8 mouse cellular contexts compared by ENCODE assay signal in the genomic region with DNA sequence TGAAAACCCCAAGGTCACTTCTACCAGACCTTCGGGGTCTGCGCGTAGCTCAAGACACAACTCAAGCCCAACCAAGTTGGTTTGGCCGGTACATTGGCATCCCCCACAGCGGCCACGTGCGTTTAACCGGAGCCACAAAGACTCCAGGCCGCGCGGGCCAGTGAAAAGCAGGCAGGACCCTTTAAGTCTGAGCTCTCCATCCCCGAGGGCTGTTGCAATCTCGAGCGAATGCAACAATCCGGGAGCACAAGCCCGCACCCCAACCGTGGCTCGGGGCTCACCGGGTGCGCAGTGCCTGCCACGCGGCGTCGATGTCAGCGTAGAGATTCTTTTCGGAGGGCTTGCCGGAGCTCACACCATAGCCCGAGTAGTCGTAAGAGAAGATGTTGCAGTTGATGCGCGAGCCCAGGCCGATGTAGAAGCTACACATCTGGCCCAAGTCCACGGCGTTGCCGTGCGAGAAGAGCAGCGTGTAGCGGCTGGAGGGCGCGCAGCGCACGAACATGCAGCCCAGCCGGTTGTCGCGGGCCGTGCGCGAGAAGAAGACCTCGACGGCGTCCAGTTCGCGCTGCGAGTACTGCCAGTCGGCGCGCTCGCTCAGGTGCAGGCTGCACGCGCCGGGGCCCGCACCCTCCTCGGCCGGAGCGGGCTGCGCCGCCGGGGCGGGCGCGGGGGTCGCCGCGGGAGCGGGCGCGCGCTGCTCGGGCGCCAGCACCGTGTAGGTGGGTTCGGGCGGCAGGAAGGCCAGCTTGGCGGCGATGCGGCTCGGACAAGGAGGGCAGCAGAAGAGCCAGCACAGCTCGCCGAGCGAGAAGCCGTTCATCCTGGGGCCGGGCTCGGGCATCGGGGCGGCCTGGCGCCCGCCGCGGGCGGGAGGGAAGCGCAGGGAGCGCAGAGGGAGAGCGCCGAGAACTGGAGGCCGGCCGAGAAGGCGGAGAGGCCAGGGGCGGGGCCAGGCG. TPM values are rescaled to one million over a fixed set of nuclear protein-coding genes. Genes with fewer than 3 reads are reported as not detected.
DNase-seq lines count a peak whose midpoint lies in the region; ATAC-seq lines count a peak whose summit lies in the region.

Gene Abhd17c (minus strand): TSS at position 893 of the 959 bp plus-strand sequence.

- peak; percentile 86 for DNase-seq in NIH3T3 (ENCODE audit: low read depth)
- DNase-seq in cerebellum, adult 9-10 months, result peak; percentile 50
- peak; percentile 36 to 56 for DNase-seq in frontal cortex, postnatal 10 days (ENCODE audit: low spot score in 2 of 2)
- DNase-seq in hindbrain, embryonic 11.5 days (ENCODE audit: low spot score), result peak; percentile 72
- DNase-seq in left cerebral cortex, adult 18-20 months (ENCODE audit: low spot score in 2 of 2), result peak; percentile 27 to 50
- DNase-seq in right cerebral cortex, postnatal 10 days (ENCODE audit: low spot score in 2 of 2), result peak; percentile 72 to 75
- DNase-seq in yolk sac, embryonic 10.5 days (ENCODE audit: low spot score), result peak; percentile 59

- peak within 1 kb of the TSS; percentile 96 for H3K27ac ChIP-seq in hindbrain, embryonic 11.5 days (ENCODE audit: low read depth, low read length)

- H3K4me3 ChIP-seq in hindbrain, embryonic 11.5 days (ENCODE audit: low read depth, low read length), result peak within 1 kb of the TSS; percentile 76

- no peaks in the 10 kb centered on the region for H3K9me3 ChIP-seq in hindbrain, embryonic 11.5 days (ENCODE audit: control insufficient read depth, low read length)

- peak within 1 kb of the TSS; percentile 81 for H3K4me2 ChIP-seq in hindbrain, embryonic 11.5 days (replicated peaks; ENCODE audit: low read depth, low read length)

- H3K36me3 ChIP-seq in hindbrain, embryonic 11.5 days (ENCODE audit: control insufficient read depth, insufficient read depth, low read length), result no peaks in the 10 kb centered on the region

- peak; percentile 73 for ATAC-seq in hindbrain, embryonic 11.5 days (ENCODE audit: low FRiP score)
- peak; percentile 40 for ATAC-seq in megakaryocyte progenitor cell, adult 5-6 weeks (replicated peaks; ENCODE audit: poor library complexity)

- peaks cover 7% of the 10 kb centered on the region for H3K4me1 ChIP-seq in hindbrain, embryonic 11.5 days (replicated peaks; ENCODE audit: control insufficient read depth, insufficient read depth, low read length)

- peak within 1 kb of the TSS; percentile 97 for H3K9ac ChIP-seq in hindbrain, embryonic 11.5 days (ENCODE audit: low read depth, low read length)

- H3K27me3 ChIP-seq in hindbrain, embryonic 11.5 days (ENCODE audit: control insufficient read depth, insufficient read depth, low read length), result no peaks in the 10 kb centered on the region

- under 1% methylated on average over 94 of the region's 109 CpGs for WGBS in hindbrain, embryonic 11.5 days

RNA-seq across cellular contexts. Expression of gene Abhd17c, which starts in this region (rescaled TPM):
- polyA plus RNA-seq in hindbrain, embryonic 11.5 days (2014; fragmentation: Nextera tagmentation; extraction: Ambion mirVana), result 34.9 and 50.5 TPM in 2 replicates
- total RNA-seq in left cerebral cortex, adult 18-20 months (2021), result 10 to 100 TPM; 35.8 to 37.4 TPM
- 46.1 and 47.4 TPM in 2 replicates for total RNA-seq in megakaryocyte progenitor cell, adult 5-6 weeks (2015)
- total RNA-seq in megakaryocyte progenitor cell, adult 5-6 weeks (2017), result 22.8 and 26.8 TPM in 2 replicates

Comparison
In these comparisons a context has a peak if more than half of its experiments do, and no peak if none do; other contexts are left out.
1. Peak in every context shown above with its lines: DNase-seq, ATAC-seq, H3K4me3 ChIP-seq and H3K27ac ChIP-seq.